Mouse (Mus musculus) midbrain, embryonic 11.5 days (tissue): ENCODE measurements around the gene Kiss1r. TPM values are rescaled to one million over a fixed set of nuclear protein-coding genes. Genes with fewer than 3 reads are reported as not detected.
"Not testable (repeated sequence)": the region's sequence is repeated elsewhere in the genome, so short reads cannot be mapped to it uniquely, and the experiment has no call there.

Experiments
- ATAC-seq: fragments of 200-750 bp; cut with Nextera tagmentation; 2 replicates; pipeline ENCODE4 v1.8.0; 2017; ENCODE audit warnings: moderate TSS enrichment, moderate library complexity; ENCODE audit not compliant: low FRiP score
- DNase-seq: peaks from one replicate; pipeline ENCODE4 v3.0.0; 2015; ENCODE audit warnings: low spot score; ENCODE audit errors: missing footprints
- H3K27ac ChIP-seq: fragments of 300-500 bp; sonication (generic); 2 replicates; pipeline ENCODE4 v1.5.1; 2014; ENCODE audit warnings: low read depth, low read length
- H3K27me3 ChIP-seq: fragments of 300-500 bp; sonication (generic); 2 replicates; pipeline ENCODE4 v1.6.1; 2014; ENCODE audit warnings: mild to moderate bottlenecking, low read length, moderate library complexity, mixed read lengths; ENCODE audit not compliant: control insufficient read depth, insufficient read depth
- H3K36me3 ChIP-seq: fragments of 300-500 bp; sonication (generic); 2 replicates; pipeline ENCODE4 v1.6.1; 2014; ENCODE audit warnings: mild to moderate bottlenecking, low read length, moderate library complexity, mixed read lengths; ENCODE audit not compliant: control insufficient read depth, insufficient read depth
- H3K4me1 ChIP-seq: fragments of 300-500 bp; sonication (generic); 2 replicates; pipeline ENCODE4 v1.6.1; 2014; ENCODE audit warnings: low read length; ENCODE audit not compliant: control insufficient read depth, insufficient read depth
- H3K4me2 ChIP-seq: fragments of 300-500 bp; sonication (generic); 2 replicates; pipeline ENCODE4 v1.6.1; 2014; ENCODE audit warnings: mild to moderate bottlenecking, moderate library complexity
- H3K4me3 ChIP-seq: fragments of 300-500 bp; sonication (generic); 2 replicates; pipeline ENCODE4 v1.5.1; 2014; ENCODE audit warnings: low read depth, low read length
- H3K9ac ChIP-seq: fragments of 300-500 bp; sonication (generic); 2 replicates; pipeline ENCODE4 v1.6.1; 2014; ENCODE audit warnings: low read length
- H3K9me3 ChIP-seq: fragments of 300-500 bp; sonication (generic); 2 replicates; pipeline ENCODE4 v1.6.1; 2016; ENCODE audit warnings: low read length; ENCODE audit not compliant: control insufficient read depth
- WGBS: fragments of 180-500 bp; shearing (Covaris S2); extraction: QIAGEN DNeasy Blood & Tissue Kit; methylation state at CpG from one replicate; pipeline ENCODE4 v1.1.7; 2014; 5-methylcytosine and 5-hydroxymethylcytosine counted together
- polyA plus RNA-seq: library from polyadenylated mRNA; unstranded; fragments of >200 nt; fragmentation: Nextera tagmentation; extraction: Ambion mirVana; gene quantifications from 2 replicates; pipeline ENCODE4 v1.2.1, GENCODE M21; 2014

Kiss1r gene
- polyA plus RNA-seq, 1 experiment from 2014 or later: 0.61 TPM

- ATAC-seq (peak; percentile 61), DNase-seq (peak; percentile 99)
- H3K4me1 ChIP-seq, H3K4me3 ChIP-seq, H3K9ac ChIP-seq, H3K4me2 ChIP-seq, H3K9me3 ChIP-seq, H3K36me3 ChIP-seq, H3K27me3 ChIP-seq, H3K27ac ChIP-seq: not testable (repeated sequence)
- 44% methylated on average over 22 of the region's 22 CpGs for WGBS
These were observed 24.2 kb upstream of the Kiss1r start for GRCm38 (mm10) chr10:79892451-79893118.

DNA sequence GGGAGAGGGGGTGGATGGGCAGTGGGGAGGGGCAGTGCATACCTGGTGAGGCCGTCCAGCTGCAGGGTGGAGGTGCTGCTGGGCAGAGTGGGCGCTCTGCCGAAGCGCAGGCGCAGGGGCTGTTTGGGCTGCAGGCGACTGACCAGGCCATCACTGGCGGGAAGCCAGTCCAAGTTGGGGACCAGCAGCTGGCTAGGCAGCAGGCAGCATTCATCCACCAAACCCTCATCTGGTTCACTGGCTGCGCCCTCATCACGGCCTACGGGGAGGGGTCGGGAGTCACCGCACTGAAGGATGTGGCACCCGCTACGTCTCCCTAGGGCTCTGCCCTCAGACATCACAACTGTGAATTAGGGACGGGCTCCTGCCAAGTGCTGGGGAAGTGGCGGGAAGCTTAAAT, 20.5 kb upstream of the Kiss1r start:
- Histone ChIP-seq H3K4me3 (no peak overlapping the region), H3K9me3 (no peaks in the 10 kb centered on the region), H3K27ac (no peak overlapping the region), H3K4me2 (no peak overlapping the region), H3K9ac (no peak overlapping the region), H3K4me1 (peaks cover 8% of the 10 kb centered on the region), H3K36me3 (peaks cover 6% of the 10 kb centered on the region; the same call in 1 of the 2 replicates), H3K27me3 (peaks cover 2% of the 10 kb centered on the region; the same call in 1 of the 2 replicates)
- DNase-seq (no peak), ATAC-seq (no peak)
- WGBS: 96% methylated on average over 16 of the region's 16 CpGs

GRCm38 (mm10) chr10:79896814-79897213, 20.0 kb upstream of the Kiss1r start:
- WGBS: 85% methylated on average over 13 of the region's 13 CpGs
- peaks cover 6% of the 10 kb centered on the region; the same call in 1 of the 2 replicates for H3K36me3 ChIP-seq
- H3K4me1 ChIP-seq: peaks cover 13% of the 10 kb centered on the region
- H3K9me3 ChIP-seq: no peaks in the 10 kb centered on the region
- H3K27ac ChIP-seq: no peak overlapping the region
- ATAC-seq: no peak
- no peak overlapping the region for H3K4me2 ChIP-seq
- no peak overlapping the region for H3K9ac ChIP-seq
- no peak for DNase-seq
- H3K27me3 ChIP-seq: peaks cover 2% of the 10 kb centered on the region; the same call in 1 of the 2 replicates
- no peak overlapping the region for H3K4me3 ChIP-seq

- Histone ChIP-seq H3K36me3 (peaks cover 6% of the 10 kb centered on the region), H3K27ac (no peak overlapping the region), H3K27me3 (peaks cover 2% of the 10 kb centered on the region; the same call in 1 of the 2 replicates), H3K9ac (no peak overlapping the region), H3K9me3 (no peaks in the 10 kb centered on the region), H3K4me2 (no peak overlapping the region), H3K4me3 (no peak overlapping the region), H3K4me1 (peaks cover 13% of the 10 kb centered on the region)
- 55% methylated on average over 20 of the region's 20 CpGs for WGBS
- DNase-seq (no peak), ATAC-seq (no peak)
These were observed 19.2 kb upstream of the Kiss1r start for GRCm38 (mm10) chr10:79897316-79898245.

DNA sequence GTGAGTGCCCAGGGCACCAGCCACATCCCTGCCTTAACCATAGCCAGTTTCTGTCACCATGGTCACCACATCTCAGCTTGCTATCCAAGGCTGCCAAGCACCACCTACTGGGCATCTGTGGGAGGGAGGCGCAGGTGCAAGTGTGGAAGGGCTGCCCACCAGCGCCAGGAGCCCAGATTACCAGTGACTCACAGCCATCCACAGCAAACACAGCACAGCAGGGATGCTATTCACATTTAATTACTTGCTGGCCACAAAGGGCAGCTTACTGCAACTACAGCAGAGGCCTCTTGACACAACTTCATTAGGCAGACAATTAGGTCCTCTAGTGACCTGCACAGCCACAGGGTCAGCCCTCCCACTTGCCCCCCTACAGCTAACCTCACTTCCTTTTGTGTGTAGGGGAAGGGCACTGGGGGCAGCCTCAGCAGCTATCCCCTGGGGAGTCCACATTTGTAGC, 15.8 kb upstream of the Kiss1r start:
- Histone ChIP-seq H3K27ac (no peak overlapping the region), H3K4me3 (no peak overlapping the region), H3K36me3 (peaks cover 9% of the 10 kb centered on the region), H3K9me3 (no peaks in the 10 kb centered on the region), H3K27me3 (peaks cover 2% of the 10 kb centered on the region; the same call in 1 of the 2 replicates), H3K4me2 (no peak overlapping the region), H3K4me1 (peaks cover 13% of the 10 kb centered on the region), H3K9ac (no peak overlapping the region)
- ATAC-seq (peak; percentile 47), DNase-seq (no peak)
- WGBS: 12% methylated on average over 2 of the region's 2 CpGs

- H3K4me1 ChIP-seq: peaks cover 9% of the 10 kb centered on the region
- 92% methylated on average over 9 of the region's 9 CpGs for WGBS
- no peak overlapping the region for H3K27ac ChIP-seq
- no peak overlapping the region for H3K4me3 ChIP-seq
- no peaks in the 10 kb centered on the region for H3K27me3 ChIP-seq
- no peak for DNase-seq
- H3K4me2 ChIP-seq: no peak overlapping the region
- no peaks in the 10 kb centered on the region for H3K9me3 ChIP-seq
- H3K9ac ChIP-seq: no peak overlapping the region
- ATAC-seq: no peak
- H3K36me3 ChIP-seq: peaks cover 13% of the 10 kb centered on the region
These were observed 10.1 kb upstream of the Kiss1r start for GRCm38 (mm10) chr10:79906712-79907111.

DNA sequence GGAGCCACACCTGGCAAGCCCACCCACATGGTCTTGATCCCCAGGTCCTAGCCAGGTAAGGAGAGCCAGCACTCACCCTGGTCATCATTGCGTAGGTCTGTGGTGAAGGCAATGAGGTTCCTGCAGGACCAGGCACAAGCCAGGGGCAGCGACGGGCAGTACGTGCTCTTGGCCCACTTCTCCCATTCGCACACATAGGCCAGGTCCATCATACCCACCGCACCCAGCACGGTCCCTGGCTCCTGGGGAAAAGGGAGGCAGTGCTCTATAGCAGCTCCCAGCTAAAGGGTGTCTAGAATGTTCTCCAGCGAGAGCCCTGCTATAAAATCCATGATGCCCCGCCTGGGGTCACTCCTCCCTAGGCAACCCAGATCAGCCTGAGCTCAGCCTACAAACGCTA, 9.4 kb upstream of the Kiss1r start:
- no peak overlapping the region for H3K4me2 ChIP-seq
- WGBS: 94% methylated on average over 10 of the region's 10 CpGs

GRCm38 (mm10) chr10:79908167-79909091, 8.3 kb upstream of the Kiss1r start, which contains the start of gene Med16:
Med16 (minus strand) TSS chr10:79908923.
- Histone ChIP-seq H3K36me3 (peaks cover 13% of the 10 kb centered on the region; the same call in 1 of the 2 replicates), H3K4me2 (peak within 1 kb of the TSS; percentile 39), H3K27me3 (no peaks in the 10 kb centered on the region), H3K27ac (peak within 1 kb of the TSS; percentile 95), H3K9ac (peak within 1 kb of the TSS; percentile 98), H3K4me1 (peaks cover 8% of the 10 kb centered on the region), H3K9me3 (no peaks in the 10 kb centered on the region), H3K4me3 (peak within 1 kb of the TSS; percentile 76)
- peak; percentile 95 for ATAC-seq
- WGBS: 2% methylated on average over 52 of the region's 52 CpGs
- peak; percentile 99 for DNase-seq

More for the DNA sequence above, 9.4 kb upstream of the Kiss1r start:
- peaks cover 13% of the 10 kb centered on the region for H3K36me3 ChIP-seq
- no peak overlapping the region for H3K4me3 ChIP-seq
- H3K9ac ChIP-seq: no peak overlapping the region
- H3K27me3 ChIP-seq: no peaks in the 10 kb centered on the region
- DNase-seq (no peak), ATAC-seq (no peak)
- H3K27ac ChIP-seq: no peak overlapping the region
- H3K4me1 ChIP-seq: peaks cover 8% of the 10 kb centered on the region
- H3K9me3 ChIP-seq: no peaks in the 10 kb centered on the region
